Mouse (Mus musculus): ENCODE measurements around the gene Klhl42.

Gene Klhl42

GRCm38 (mm10) chr6:147151839-147152238, 60.7 kb downstream of the Klhl42 start:
- DNase-seq (ENCODE audit: low spot score): no peak

- DNase-seq (ENCODE audit: low spot score): no peak
Measured at GRCm38 (mm10) chr6:147155085-147155484, 63.9 kb downstream of the Klhl42 start.

GRCm38 (mm10) chr6:147161818-147162584, 70.8 kb downstream of the Klhl42 start:
- no peak for DNase-seq (ENCODE audit: low spot score)
